Mouse (Mus musculus) embryonic facial prominence, embryonic 10.5 days (tissue): ENCODE data around the gene Grid2ip. TPM values are rescaled to one million over a fixed set of nuclear protein-coding genes. Genes with fewer than 3 reads are reported as not detected.
A peak's percentile ranks its signal among the peaks of the same experiment; 100 is the strongest.

Source experiments
- DNase-seq: peaks from one replicate; pipeline ENCODE4 v3.0.0-alpha.2; 2017; ENCODE audit warnings: low spot score
- H3K27ac ChIP-seq: fragments of 300-500 bp; sonication (generic); replicated peaks from 2 replicates; pipeline ENCODE4 v1.5.1; 2016; ENCODE audit warnings: mild to moderate bottlenecking
- H3K27me3 ChIP-seq: fragments of 300-500 bp; sonication (generic); replicated peaks from 2 replicates; pipeline ENCODE4 v1.6.1; 2016; ENCODE audit warnings: low read depth, mild to moderate bottlenecking; ENCODE audit not compliant: poor library complexity, severe bottlenecking
- H3K36me3 ChIP-seq: fragments of 300-500 bp; sonication (generic); replicated peaks from 2 replicates; pipeline ENCODE4 v1.6.1; 2016; ENCODE audit warnings: mild to moderate bottlenecking, moderate library complexity
- H3K4me1 ChIP-seq: fragments of 300-500 bp; sonication (generic); 2 replicates; pipeline ENCODE4 v1.6.1; 2016
- H3K4me3 ChIP-seq: fragments of 300-500 bp; sonication (generic); 2 replicates; pipeline ENCODE4 v1.5.1; 2016; ENCODE audit warnings: mild to moderate bottlenecking, moderate library complexity
- H3K9me3 ChIP-seq: fragments of 300-500 bp; sonication (generic); 2 replicates; pipeline ENCODE4 v1.6.1; 2016; ENCODE audit warnings: mild to moderate bottlenecking
- WGBS: fragments of 180-500 bp; shearing (Covaris S2); methylation state at CpG from one replicate; pipeline ENCODE4 v1.1.7; 2016; 5-methylcytosine and 5-hydroxymethylcytosine counted together
- polyA plus RNA-seq: library from polyadenylated mRNA; unstranded; fragments of >200 nt; fragmentation: Nextera tagmentation; extraction: Ambion mirVana; gene quantifications from 2 replicates; pipeline ENCODE4 v1.2.1, GENCODE M21; 2016

The Grid2ip gene
- polyA plus RNA-seq, 1 experiment from 2014 or later, result 0.14 TPM

GRCm38 (mm10) chr5:143403221-143404147 lies 46.3 kb downstream of the Grid2ip start, which contains the start of gene Kdelr2:
Gene Kdelr2, plus strand, starts transcription at chr5:143403838.
- Histone ChIP-seq H3K4me3 (peak within 1 kb of the TSS; percentile 97), H3K9me3 (no peaks in the 10 kb centered on the region), H3K36me3 (peaks cover 39% of the 10 kb centered on the region), H3K27me3 (no peaks in the 10 kb centered on the region), H3K4me1 (peaks cover 22% of the 10 kb centered on the region), H3K27ac (peak within 1 kb of the TSS; percentile 91)
- DNase-seq, result peak; percentile 95
- WGBS, result 1% methylated on average over 72 of the region's 72 CpGs

GRCm38 (mm10) chr5:143404148-143404930 lies 47.2 kb downstream of the Grid2ip start:
- 7% methylated on average over 34 of the region's 34 CpGs for WGBS
- DNase-seq, result no peak

DNA sequence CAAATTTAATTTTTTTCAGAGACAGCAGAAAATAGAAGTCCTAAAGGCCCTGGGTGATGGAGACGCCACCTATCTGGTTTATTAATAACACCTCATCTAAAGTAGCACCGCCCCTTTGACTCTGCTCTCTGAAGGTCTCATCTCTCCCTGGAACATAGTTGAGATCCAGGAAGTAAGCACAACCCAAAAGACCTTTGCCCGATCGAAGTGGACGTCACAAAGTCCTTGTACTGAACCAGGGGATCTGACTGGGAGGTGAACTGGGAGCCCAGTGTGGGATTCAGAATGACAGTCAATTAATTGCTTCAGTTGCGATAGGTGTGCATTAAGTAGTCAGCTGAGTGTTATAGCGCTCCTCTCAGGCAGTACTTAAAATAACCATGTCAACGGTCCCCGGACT lies 48.1 kb downstream of the Grid2ip start:
- Histone ChIP-seq H3K36me3 (peaks cover 49% of the 10 kb centered on the region), H3K27me3 (no peaks in the 10 kb centered on the region), H3K4me3 (peak overlapping the region; percentile 97), H3K9me3 (no peaks in the 10 kb centered on the region), H3K27ac (no peak overlapping the region), H3K4me1 (peaks cover 22% of the 10 kb centered on the region)
- 92% methylated on average over 9 of the region's 9 CpGs for WGBS
- no peak for DNase-seq

More at GRCm38 (mm10) chr5:143404148-143404930, 47.2 kb downstream of the Grid2ip start:
- Histone ChIP-seq H3K27me3 (no peaks in the 10 kb centered on the region), H3K4me1 (peaks cover 22% of the 10 kb centered on the region), H3K36me3 (peaks cover 41% of the 10 kb centered on the region), H3K27ac (peak overlapping the region; percentile 91), H3K4me3 (peak overlapping the region; percentile 97), H3K9me3 (no peaks in the 10 kb centered on the region)

GRCm38 (mm10) chr5:143406548-143406947 lies 49.4 kb downstream of the Grid2ip start:
- Histone ChIP-seq H3K4me3 (no peak overlapping the region), H3K27ac (no peak overlapping the region), H3K9me3 (no peaks in the 10 kb centered on the region), H3K4me1 (peaks cover 22% of the 10 kb centered on the region), H3K27me3 (no peaks in the 10 kb centered on the region), H3K36me3 (peaks cover 62% of the 10 kb centered on the region)
- no peak for DNase-seq
- 95% methylated on average over 9 of the region's 9 CpGs for WGBS

GRCm38 (mm10) chr5:143409239-143409638 lies 52.1 kb downstream of the Grid2ip start:
- Histone ChIP-seq H3K9me3 (no peaks in the 10 kb centered on the region), H3K27ac (no peak overlapping the region), H3K4me3 (no peak overlapping the region), H3K27me3 (no peaks in the 10 kb centered on the region), H3K36me3 (peaks cover 85% of the 10 kb centered on the region), H3K4me1 (peaks cover 12% of the 10 kb centered on the region)
- no peak for DNase-seq
- WGBS, result 65% methylated on average over 3 of the region's 3 CpGs

GRCm38 (mm10) chr5:143410841-143411395 lies 53.8 kb downstream of the Grid2ip start:
- no peaks in the 10 kb centered on the region for H3K9me3 ChIP-seq
- no peaks in the 10 kb centered on the region for H3K27me3 ChIP-seq
- no peak overlapping the region for H3K27ac ChIP-seq
- 92% methylated on average over 4 of the region's 4 CpGs for WGBS
- no peak overlapping the region for H3K4me3 ChIP-seq
- no peaks in the 10 kb centered on the region for H3K4me1 ChIP-seq
- H3K36me3 ChIP-seq, result peaks cover 87% of the 10 kb centered on the region
- DNase-seq, result no peak

GRCm38 (mm10) chr5:143421484-143421883 lies 64.3 kb downstream of the Grid2ip start:
- H3K36me3 ChIP-seq, result peaks cover 74% of the 10 kb centered on the region
- 87% methylated on average over 4 of the region's 4 CpGs for WGBS
- no peak for DNase-seq

GRCm38 (mm10) chr5:143422990-143423389 lies 65.9 kb downstream of the Grid2ip start:
- no peak for DNase-seq
- 82% methylated on average over 4 of the region's 4 CpGs for WGBS
- H3K4me1 ChIP-seq, result no peaks in the 10 kb centered on the region
- peaks cover 59% of the 10 kb centered on the region for H3K36me3 ChIP-seq
- no peaks in the 10 kb centered on the region for H3K27me3 ChIP-seq
- H3K4me3 ChIP-seq, result no peak overlapping the region
- H3K9me3 ChIP-seq, result no peaks in the 10 kb centered on the region
- no peak overlapping the region for H3K27ac ChIP-seq

More at GRCm38 (mm10) chr5:143421484-143421883, 64.3 kb downstream of the Grid2ip start:
- Histone ChIP-seq H3K4me3 (no peak overlapping the region), H3K27ac (no peak overlapping the region), H3K27me3 (no peaks in the 10 kb centered on the region), H3K9me3 (no peaks in the 10 kb centered on the region), H3K4me1 (no peaks in the 10 kb centered on the region)

- Histone ChIP-seq H3K9me3 (no peaks in the 10 kb centered on the region), H3K27me3 (no peaks in the 10 kb centered on the region), H3K4me3 (no peak overlapping the region), H3K36me3 (peaks cover 48% of the 10 kb centered on the region), H3K4me1 (no peaks in the 10 kb centered on the region), H3K27ac (no peak overlapping the region)
- DNase-seq, result peak; percentile 74
- WGBS, result 31% methylated on average over 6 of the region's 6 CpGs
Observed at GRCm38 (mm10) chr5:143423899-143424519, 66.9 kb downstream of the Grid2ip start.

DNA sequence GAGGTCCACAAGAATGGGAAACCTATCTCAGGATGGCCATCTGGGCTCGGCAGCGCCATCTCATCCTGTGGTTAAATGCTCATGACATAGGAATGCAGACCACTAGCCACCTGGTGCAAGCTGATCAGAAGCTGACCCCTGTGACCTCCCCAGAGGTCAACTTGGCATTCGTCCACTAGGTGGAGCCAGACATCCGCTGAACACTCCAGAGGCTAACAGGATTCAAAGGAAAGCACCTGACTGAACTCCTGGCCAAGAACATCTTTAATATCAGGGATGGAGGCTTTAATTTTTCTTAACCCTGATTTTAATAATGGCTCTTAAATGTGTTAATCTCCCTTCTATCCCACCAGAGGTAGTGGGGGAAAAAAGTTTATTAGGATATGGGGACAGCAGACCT lies 77.3 kb downstream of the Grid2ip start:
- 5% methylated on average over 4 of the region's 4 CpGs for WGBS

DNA sequence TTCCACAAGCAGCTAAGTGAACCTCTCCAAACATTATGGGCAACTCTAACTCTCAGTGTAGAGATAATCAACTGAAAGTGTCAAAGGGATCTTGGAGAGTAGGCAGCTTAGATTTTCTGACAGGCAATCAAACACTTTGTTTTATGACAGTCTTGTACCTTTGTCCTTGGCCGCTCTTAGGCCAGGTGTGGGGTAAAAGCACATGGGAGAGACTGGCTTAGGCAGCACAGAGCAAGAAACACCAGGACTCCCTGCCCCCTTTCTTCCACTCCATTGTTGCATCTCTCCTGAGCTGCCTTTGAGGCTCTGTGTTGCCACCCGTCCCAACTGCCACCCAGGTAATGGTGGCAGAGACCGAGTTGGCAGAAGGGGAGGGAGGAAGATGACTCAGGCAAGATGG lies 84.2 kb downstream of the Grid2ip start:
- no peaks in the 10 kb centered on the region for H3K27me3 ChIP-seq
- DNase-seq, result no peak

More for the DNA sequence above, 77.3 kb downstream of the Grid2ip start:
- Histone ChIP-seq H3K27me3 (no peaks in the 10 kb centered on the region), H3K9me3 (no peaks in the 10 kb centered on the region), H3K36me3 (no peaks in the 10 kb centered on the region), H3K27ac (no peak overlapping the region), H3K4me1 (no peaks in the 10 kb centered on the region), H3K4me3 (no peak overlapping the region)
- DNase-seq, result peak; percentile 82

DNA sequence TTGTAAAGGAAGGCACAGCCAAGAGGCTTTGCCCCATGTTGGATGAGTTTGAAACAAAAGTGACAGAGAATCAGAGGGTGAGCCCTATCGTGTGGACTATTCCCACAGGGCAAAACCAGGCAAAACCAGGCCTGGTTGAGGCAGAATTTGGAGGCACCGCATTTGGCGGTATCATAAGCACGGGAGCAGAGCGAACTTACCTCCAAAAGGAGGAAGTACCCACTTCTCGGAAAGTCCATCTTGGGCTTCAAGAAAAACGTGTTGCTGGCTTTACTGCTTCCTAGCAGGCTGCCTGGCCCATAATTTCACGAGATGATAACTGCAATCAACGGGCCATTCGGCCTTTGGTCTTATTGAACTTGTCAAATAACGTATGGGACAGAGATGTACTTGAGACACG lies 84.6 kb downstream of the Grid2ip start:
- Histone ChIP-seq H3K9me3 (no peaks in the 10 kb centered on the region), H3K4me3 (no peak overlapping the region), H3K27me3 (no peaks in the 10 kb centered on the region), H3K27ac (no peak overlapping the region), H3K4me1 (no peaks in the 10 kb centered on the region), H3K36me3 (no peaks in the 10 kb centered on the region)
- 86% methylated on average over 12 of the region's 12 CpGs for WGBS
- DNase-seq, result peak; percentile 4

More for the DNA sequence above, 84.2 kb downstream of the Grid2ip start:
- Histone ChIP-seq H3K9me3 (no peaks in the 10 kb centered on the region), H3K27ac (no peak overlapping the region), H3K4me1 (no peaks in the 10 kb centered on the region), H3K36me3 (no peaks in the 10 kb centered on the region), H3K4me3 (no peak overlapping the region)
- WGBS, result 88% methylated on average over 3 of the region's 3 CpGs
